Mouse (Mus musculus): ENCODE data around the gene Tmc8. TPM values are rescaled to one million over a fixed set of nuclear protein-coding genes. Genes with fewer than 3 reads are reported as not detected.
"Not testable (repeated sequence)": the region's sequence is repeated elsewhere in the genome, so short reads cannot be mapped to it uniquely, and the experiment has no call there.

Tmc8 gene
- polyA plus RNA-seq, 1 experiment from 2014 or later = 0.43 TPM

DNA sequence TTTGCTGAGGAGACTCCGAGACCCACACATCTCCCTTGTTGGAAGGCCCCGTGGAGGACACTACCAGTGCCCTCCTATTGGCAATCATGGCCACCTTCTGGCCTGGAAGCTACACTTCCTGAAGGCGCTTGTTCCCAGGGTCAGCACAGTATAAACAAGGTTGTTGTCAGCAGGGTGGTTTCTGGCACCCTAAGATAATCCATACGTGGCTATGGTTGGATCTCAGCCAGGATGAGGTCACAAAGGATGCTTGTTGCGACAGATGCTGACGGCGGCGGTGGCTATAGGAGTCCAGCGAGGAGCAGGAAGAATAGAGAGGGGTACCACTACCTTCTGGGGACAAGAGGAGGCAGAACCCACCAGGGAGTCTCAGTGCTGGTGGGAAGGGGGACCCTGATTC is 48.5 kb downstream of the Tmc8 start:
- no peak overlapping the region for H3K27ac ChIP-seq (replicated peaks)
- H3K9ac ChIP-seq (replicated peaks) = no peak overlapping the region
- peaks cover 42% of the 10 kb centered on the region for H3K4me1 ChIP-seq
- no peaks in the 10 kb centered on the region for H3K9me3 ChIP-seq
- H3K4me2 ChIP-seq (replicated peaks) = no peak overlapping the region
- H3K27me3 ChIP-seq = no peaks in the 10 kb centered on the region
- no peak overlapping the region for H3K4me3 ChIP-seq
- H3K36me3 ChIP-seq = no peaks in the 10 kb centered on the region
- no peak for ATAC-seq (replicated peaks)
- 55% methylated on average over 9 of the region's 9 CpGs for WGBS

DNA sequence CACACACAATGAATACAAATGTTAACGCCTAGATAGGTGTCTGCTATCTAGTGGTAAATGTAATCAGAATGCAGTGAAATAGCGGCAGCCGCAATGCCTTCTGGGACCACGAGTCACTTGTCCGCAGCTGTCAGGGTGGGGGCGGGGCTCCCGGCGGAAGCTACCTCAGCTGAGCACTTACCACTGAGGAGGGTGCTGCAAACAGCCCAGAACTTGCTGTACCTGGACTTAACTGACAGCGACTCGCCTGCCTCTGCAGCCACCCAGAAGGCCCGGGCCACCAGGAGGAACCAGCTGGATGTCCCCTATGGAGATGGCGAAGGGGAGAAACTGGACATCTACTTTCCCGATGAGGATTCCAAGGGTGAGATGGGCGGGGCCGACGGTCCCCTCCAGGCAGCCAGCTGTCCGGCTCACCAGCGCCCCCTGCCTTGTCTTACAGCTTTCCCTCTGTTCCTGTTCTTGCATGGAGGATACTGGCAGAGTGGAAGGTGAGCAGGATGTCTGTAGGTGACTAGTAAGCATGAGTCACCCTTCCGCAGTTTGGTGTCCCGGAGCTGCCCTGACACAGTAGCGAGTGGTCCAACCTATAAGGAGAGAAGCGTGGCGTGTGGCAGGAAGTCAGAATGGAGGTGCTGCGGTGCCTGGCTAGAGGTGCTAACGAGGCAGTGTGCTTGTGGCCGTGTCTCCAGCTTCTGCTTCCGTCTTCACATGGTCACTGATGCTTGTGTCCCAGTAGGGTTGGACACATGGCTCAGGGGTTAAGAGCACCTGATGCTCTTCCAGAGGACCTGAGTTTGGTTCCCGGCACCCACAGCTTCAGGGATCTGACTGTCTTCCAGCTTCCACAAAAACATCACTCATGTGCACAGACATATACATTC is 50.5 kb downstream of the Tmc8 start:
- Histone ChIP-seq H3K36me3 (no peaks in the 10 kb centered on the region), H3K9me3 (no peaks in the 10 kb centered on the region), H3K27me3 (no peaks in the 10 kb centered on the region), H3K4me3 (peak overlapping the region; percentile 39), H3K9ac (replicated peaks) (peak overlapping the region; percentile 31; the same call in 1 of the 2 replicates), H3K4me1 (peaks cover 23% of the 10 kb centered on the region), H3K4me2 (replicated peaks) (peak overlapping the region; percentile 50), H3K27ac (replicated peaks) (peak overlapping the region; percentile 42; the same call in 1 of the 2 replicates)
- ATAC-seq (replicated peaks) = peak; percentile 71
- 17% methylated on average over 28 of the region's 28 CpGs for WGBS

DNA sequence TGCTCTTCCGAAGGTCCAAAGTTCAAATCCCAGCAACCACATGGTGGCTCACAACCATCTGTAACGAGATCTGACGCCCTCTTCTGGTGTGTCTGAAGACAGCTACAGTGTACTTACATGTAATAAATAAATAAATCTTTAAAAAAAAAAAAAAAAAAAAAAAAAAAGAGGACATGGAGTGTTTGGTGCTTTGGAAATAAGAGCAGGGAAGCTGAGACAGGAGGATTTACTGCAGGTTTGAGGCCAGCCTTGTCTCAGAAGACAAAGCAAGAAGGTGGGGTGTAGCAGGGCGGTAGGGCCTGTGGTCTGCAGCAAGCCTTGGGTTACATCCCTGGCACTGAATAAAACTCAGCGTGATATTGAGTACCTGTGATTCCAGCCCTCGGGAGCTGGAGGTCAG is 51.6 kb downstream of the Tmc8 start:
- not testable (repeated sequence) for H3K27me3 ChIP-seq; H3K9ac ChIP-seq (replicated peaks); H3K4me3 ChIP-seq; H3K4me2 ChIP-seq (replicated peaks); H3K36me3 ChIP-seq; ATAC-seq (replicated peaks); H3K9me3 ChIP-seq; H3K27ac ChIP-seq (replicated peaks)
- peaks cover 14% of the 10 kb centered on the region for H3K4me1 ChIP-seq
- 77% methylated on average over 6 of the region's 6 CpGs for WGBS

DNA sequence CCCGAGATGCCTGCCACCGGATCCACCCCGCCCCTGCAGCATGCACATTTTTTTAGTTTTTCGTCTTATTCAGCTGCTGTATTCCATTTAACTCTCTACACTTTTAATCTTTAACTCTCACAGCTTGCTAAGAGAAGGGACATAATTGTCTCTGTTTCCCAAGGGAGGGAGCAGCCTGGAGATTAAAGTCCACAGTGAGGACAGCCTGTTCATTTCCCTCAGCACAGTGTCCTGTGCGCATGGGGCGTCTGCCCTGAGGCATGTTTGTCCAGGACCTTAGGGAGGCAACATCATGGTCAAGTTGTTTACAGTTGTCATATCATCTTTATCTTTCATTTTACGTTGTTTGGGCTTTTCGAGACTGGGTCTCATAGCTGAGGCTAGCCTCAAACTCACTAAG is 52.2 kb downstream of the Tmc8 start:
- Histone ChIP-seq H3K9me3 (no peaks in the 10 kb centered on the region), H3K36me3 (no peaks in the 10 kb centered on the region), H3K4me3 (no peak overlapping the region), H3K4me2 (replicated peaks) (no peak overlapping the region), H3K27ac (replicated peaks) (no peak overlapping the region), H3K9ac (replicated peaks) (no peak overlapping the region), H3K4me1 (peaks cover 8% of the 10 kb centered on the region), H3K27me3 (no peaks in the 10 kb centered on the region)
- WGBS = 91% methylated on average over 8 of the region's 8 CpGs
- ATAC-seq (replicated peaks) = no peak

DNA sequence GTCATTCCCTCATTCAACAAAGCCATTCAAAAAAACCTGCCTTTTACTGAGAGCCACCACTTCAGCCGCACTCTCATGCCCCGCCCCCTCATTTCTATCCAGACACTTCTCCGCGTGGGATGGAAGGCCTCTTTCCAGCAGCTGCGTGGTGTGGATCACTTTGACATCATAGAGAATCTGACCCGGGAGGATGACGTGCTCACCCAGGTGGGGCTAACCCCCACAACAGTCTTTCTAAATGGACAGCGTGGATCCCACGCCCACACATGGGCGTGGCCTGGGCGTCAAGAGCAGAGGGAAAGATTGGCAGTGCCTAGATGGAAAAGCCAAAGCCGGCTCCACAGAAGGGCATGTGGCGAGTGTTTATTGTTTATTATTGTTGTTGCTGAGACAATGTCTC is 54.4 kb downstream of the Tmc8 start:
- Histone ChIP-seq H3K27ac (replicated peaks) (no peak overlapping the region), H3K27me3 (no peaks in the 10 kb centered on the region), H3K36me3 (no peaks in the 10 kb centered on the region), H3K4me2 (replicated peaks) (peak overlapping the region; percentile 25), H3K4me1 (peaks cover 7% of the 10 kb centered on the region), H3K9ac (replicated peaks) (no peak overlapping the region), H3K9me3 (no peaks in the 10 kb centered on the region), H3K4me3 (0 out of 2 replicates have a peak overlapping the region, but pooled peaks have one; percentile 12)
- no peak for ATAC-seq (replicated peaks)
- 27% methylated on average over 13 of the region's 13 CpGs for WGBS

DNA sequence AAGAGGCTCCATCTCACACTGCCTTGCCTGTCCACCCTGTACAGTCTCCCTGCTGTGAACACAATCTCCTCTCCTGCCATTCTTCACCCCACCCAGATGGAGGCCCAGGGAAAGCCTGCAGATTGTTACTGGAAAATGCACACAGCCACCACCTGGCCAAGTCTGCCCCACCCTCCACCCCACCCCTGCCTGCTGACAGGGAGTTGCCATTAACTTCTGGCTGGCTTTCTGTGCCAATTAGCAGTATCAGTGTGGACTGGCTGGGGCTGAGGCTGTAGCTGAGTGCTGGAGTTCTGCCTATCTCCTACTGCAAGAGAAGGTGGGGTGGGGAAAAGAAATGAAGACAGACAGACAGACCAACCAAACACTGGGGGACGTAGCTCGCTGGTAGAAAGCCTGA is 56.7 kb downstream of the Tmc8 start:
- H3K27ac ChIP-seq (replicated peaks) = peak overlapping the region; percentile 44
- no peaks in the 10 kb centered on the region for H3K9me3 ChIP-seq
- H3K4me2 ChIP-seq (replicated peaks) = no peak overlapping the region
- H3K9ac ChIP-seq (replicated peaks) = no peak overlapping the region
- no peaks in the 10 kb centered on the region for H3K4me1 ChIP-seq
- no peaks in the 10 kb centered on the region for H3K27me3 ChIP-seq
- 74% methylated on average over 2 of the region's 2 CpGs for WGBS
- no peak for ATAC-seq (replicated peaks)
- H3K36me3 ChIP-seq = no peaks in the 10 kb centered on the region
- no peak overlapping the region for H3K4me3 ChIP-seq

DNA sequence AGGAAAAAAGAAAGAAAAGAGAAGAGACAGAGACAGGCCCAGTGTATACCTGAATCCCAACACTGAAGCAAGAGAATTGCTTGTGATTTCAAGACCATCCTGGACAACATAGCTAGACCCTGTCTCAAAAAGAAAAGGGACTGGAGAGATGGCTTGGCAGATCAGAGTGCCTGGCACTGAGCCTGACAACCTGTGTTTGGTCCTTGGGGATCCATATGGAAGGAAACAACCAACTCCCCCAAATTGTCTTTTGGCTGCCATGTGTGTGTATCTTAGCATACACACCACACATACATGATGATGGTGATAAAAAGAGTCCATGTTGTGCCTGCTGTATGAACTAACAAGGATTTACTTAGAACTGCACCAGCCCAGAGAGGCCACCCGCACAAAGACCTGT is 57.1 kb downstream of the Tmc8 start:
- Histone ChIP-seq H3K9me3 (no peaks in the 10 kb centered on the region), H3K4me1 (no peaks in the 10 kb centered on the region), H3K27ac (replicated peaks) (peak overlapping the region; percentile 44), H3K9ac (replicated peaks) (no peak overlapping the region), H3K4me3 (no peak overlapping the region), H3K36me3 (no peaks in the 10 kb centered on the region), H3K27me3 (no peaks in the 10 kb centered on the region), H3K4me2 (replicated peaks) (no peak overlapping the region)
- 94% methylated on average over 1 of the region's 1 CpGs for WGBS
- no peak for ATAC-seq (replicated peaks)

DNA sequence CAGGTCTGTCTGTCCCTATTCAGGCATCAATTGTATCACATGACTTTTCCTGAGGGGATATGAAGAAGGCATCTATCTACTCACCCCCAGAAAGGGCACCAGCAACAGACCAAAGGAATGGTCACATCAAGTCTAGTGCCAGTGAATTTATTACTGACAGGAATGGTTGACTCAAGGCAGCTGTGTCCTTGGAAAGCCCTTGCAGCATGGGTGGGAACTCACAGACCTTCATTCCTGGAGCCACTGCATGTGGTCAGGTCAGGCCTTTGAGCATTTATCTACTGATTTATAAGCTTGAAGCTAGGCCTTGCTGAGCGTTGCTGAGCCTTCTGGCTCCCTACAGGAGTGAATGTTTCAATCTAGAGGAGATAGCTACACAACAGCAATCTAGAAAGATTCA is 59.0 kb downstream of the Tmc8 start:
- Histone ChIP-seq H3K9ac (replicated peaks) (no peak overlapping the region), H3K9me3 (no peaks in the 10 kb centered on the region), H3K27me3 (no peaks in the 10 kb centered on the region), H3K4me1 (no peaks in the 10 kb centered on the region), H3K4me3 (no peak overlapping the region), H3K4me2 (replicated peaks) (no peak overlapping the region), H3K36me3 (no peaks in the 10 kb centered on the region), H3K27ac (replicated peaks) (no peak overlapping the region)
- 59% methylated on average over 1 of the region's 1 CpGs for WGBS
- ATAC-seq (replicated peaks) = no peak

Other genes with a start within 250 kb of the Tmc8 start
- gene Tnrc6c, start 127.8 kb upstream of the Tmc8 start, polyA plus RNA-seq (2015; fragmentation: Nextera tagmentation; extraction: Ambion mirVana) = 29.2 and 31.0 TPM in 2 replicates
- 1.9 and 2.6 TPM in 2 replicates for gene Tmc6, start 122 bp downstream of the Tmc8 start, polyA plus RNA-seq (2015; fragmentation: Nextera tagmentation; extraction: Ambion mirVana)
- gene 6030468B19Rik, start 15.6 kb downstream of the Tmc8 start, polyA plus RNA-seq (2015; fragmentation: Nextera tagmentation; extraction: Ambion mirVana) = 0.18 TPM in 1 of 2 replicates, not detected in the other
- gene Gm20708, start 27.6 kb downstream of the Tmc8 start, polyA plus RNA-seq (2015; fragmentation: Nextera tagmentation; extraction: Ambion mirVana) = 0.72 and 0.79 TPM in 2 replicates
- 12.3 and 12.6 TPM in 2 replicates for gene Syngr2, start 27.6 kb downstream of the Tmc8 start, polyA plus RNA-seq (2015; fragmentation: Nextera tagmentation; extraction: Ambion mirVana)
- gene Afmid, start 43.8 kb downstream of the Tmc8 start, polyA plus RNA-seq (2015; fragmentation: Nextera tagmentation; extraction: Ambion mirVana) = 5.3 and 6.4 TPM in 2 replicates
- gene Tk1, start 44.0 kb downstream of the Tmc8 start, polyA plus RNA-seq (2015; fragmentation: Nextera tagmentation; extraction: Ambion mirVana) = 45.9 and 52.1 TPM in 2 replicates
- gene Birc5, start 67.2 kb downstream of the Tmc8 start, polyA plus RNA-seq (2015; fragmentation: Nextera tagmentation; extraction: Ambion mirVana) = 97.5 and 106 TPM in 2 replicates
- gene Tmem235, start 78.7 kb downstream of the Tmc8 start, polyA plus RNA-seq (2015; fragmentation: Nextera tagmentation; extraction: Ambion mirVana) = not detected in 2 replicates
- gene Tha1, start 91.4 kb downstream of the Tmc8 start, polyA plus RNA-seq (2015; fragmentation: Nextera tagmentation; extraction: Ambion mirVana) = 3.1 and 3.6 TPM in 2 replicates
- gene Socs3, start 188.0 kb downstream of the Tmc8 start, polyA plus RNA-seq (2015; fragmentation: Nextera tagmentation; extraction: Ambion mirVana) = 14.2 and 15.1 TPM in 2 replicates
- 52.9 and 54.3 TPM in 2 replicates for gene Pgs1, start 204.2 kb downstream of the Tmc8 start, polyA plus RNA-seq (2015; fragmentation: Nextera tagmentation; extraction: Ambion mirVana)